Mouse (Mus musculus): ENCODE measurements at regions not wholly inside any gene's neighbourhood (a gene's known extent, or its start where the extent isn't known, plus 50 kb on each side); places are given as distances from the start of the nearest gene placed in this dataset.

DNA sequence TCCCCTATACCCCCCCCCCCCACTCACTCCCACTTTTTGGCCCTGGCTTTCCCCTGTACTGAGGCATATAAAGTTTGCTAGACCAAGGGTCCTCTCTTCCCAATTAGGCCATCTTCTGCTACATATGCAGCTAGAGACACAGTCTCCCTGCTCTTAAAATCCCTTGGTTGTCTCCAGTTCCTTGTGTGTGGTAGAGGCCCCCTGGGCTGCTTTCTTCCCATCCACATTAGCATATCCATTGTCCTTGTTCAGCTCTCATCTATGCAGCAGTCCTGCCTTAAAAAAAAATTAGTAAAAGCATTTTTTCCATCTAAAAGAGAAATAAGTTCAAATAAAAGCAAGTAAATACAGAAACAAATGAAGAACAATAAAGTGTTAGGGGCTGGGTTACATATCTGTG lies 105.2 kb upstream of the Opcml start:
- no peak for DNase-seq (ENCODE audit: low spot score)
- Histone ChIP-seq H3K27me3 (ENCODE audit: low read depth, poor library complexity, severe bottlenecking) (no peaks in the 10 kb centered on the region), H3K27ac (no peak overlapping the region), H3K4me3 (no peak overlapping the region), H3K9me3 (replicated peaks) (no peaks in the 10 kb centered on the region), H3K4me1 (no peaks in the 10 kb centered on the region), H3K36me3 (no peaks in the 10 kb centered on the region)

DNA sequence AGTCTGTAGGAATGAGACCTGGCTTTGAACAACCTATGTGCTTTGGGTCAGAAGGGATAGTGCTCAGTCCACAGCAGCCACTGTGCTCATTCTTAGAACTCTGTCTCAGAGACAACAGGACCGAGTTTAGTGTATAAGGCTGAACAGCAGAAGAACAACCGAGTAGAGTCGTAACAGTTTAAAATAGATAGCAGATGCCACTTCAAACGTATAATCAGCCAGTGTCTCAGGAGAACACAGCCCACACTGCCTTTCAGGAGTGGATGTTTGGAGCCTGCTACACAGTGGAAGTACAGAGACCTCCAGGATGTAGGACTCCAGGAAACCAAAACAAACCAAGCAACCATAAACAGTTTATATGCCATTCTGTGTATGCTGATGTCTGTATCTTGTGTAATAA lies 99.0 kb upstream of the Opcml start:
- WGBS: 74% methylated on average over 4 of the region's 4 CpGs
- Histone ChIP-seq H3K9me3 (replicated peaks) (no peaks in the 10 kb centered on the region), H3K4me3 (no peak overlapping the region), H3K36me3 (no peaks in the 10 kb centered on the region), H3K27ac (no peak overlapping the region), H3K27me3 (ENCODE audit: low read depth, poor library complexity, severe bottlenecking) (no peaks in the 10 kb centered on the region), H3K4me1 (no peaks in the 10 kb centered on the region)
- no peak for DNase-seq (ENCODE audit: low spot score)

DNA sequence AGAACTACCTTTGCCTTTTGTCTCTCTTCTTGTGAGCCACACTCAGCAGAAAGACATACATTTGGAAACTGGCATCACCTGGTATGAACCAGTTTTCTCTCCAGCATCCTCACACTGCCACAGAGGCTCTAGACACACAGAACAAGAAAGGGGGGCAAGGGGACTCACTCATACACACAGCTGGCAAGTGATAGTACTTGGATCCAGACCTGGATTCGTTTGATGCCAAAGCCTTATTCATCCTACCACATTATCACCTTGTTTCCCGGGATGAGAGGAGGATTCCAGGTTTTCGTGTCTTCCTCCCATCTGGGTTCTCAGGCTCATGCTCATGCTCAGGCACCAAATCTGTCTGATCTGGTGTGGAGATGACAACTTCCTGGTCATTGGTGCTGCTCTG lies 97.8 kb upstream of the Opcml start:
- H3K4me1 ChIP-seq: no peaks in the 10 kb centered on the region
- no peak overlapping the region for H3K27ac ChIP-seq
- no peaks in the 10 kb centered on the region for H3K27me3 ChIP-seq (ENCODE audit: low read depth, poor library complexity, severe bottlenecking)
- H3K4me3 ChIP-seq: no peak overlapping the region
- H3K9me3 ChIP-seq (replicated peaks): no peaks in the 10 kb centered on the region
- no peak for DNase-seq (ENCODE audit: low spot score)
- no peaks in the 10 kb centered on the region for H3K36me3 ChIP-seq
- 77% methylated on average over 3 of the region's 3 CpGs for WGBS

DNA sequence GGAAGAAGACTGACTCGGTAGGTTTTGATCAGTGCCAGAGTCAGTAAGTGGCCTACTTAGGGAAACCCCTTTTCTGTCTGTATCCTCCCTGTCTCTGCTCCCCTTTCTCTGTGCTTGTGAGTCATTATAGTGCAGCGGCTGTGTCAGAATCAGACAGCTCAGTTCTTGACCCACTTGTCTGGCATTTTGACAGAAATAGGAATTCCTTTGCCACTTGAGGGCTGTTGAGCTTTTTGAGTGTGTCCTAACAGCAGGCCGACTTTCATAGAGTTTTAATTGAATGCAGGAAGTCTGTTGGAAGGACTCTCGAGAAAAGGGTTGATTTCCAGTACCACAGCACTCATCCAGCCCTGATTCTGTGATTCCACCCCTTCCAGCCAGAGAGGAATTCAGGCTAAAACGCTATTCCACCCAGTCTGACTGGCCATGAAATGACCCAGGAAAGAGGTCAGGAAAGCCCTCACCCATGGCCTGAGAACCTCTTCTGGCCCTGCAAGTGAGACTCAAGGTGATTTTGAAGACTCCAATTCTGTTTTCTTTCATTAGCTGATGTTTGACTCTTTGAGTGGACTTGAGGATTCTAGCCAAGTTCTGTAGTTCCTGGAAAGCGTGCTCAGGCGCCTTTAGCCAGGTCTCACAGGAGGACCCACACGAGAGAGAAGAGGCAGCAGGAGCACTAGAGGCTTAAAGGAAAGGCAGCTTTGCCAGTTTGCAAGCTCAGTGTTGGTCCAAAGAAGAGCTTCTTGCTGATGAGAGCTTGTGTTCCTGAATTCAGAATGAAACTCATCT lies 95.6 kb upstream of the Opcml start:
- WGBS: 83% methylated on average over 8 of the region's 8 CpGs
- Histone ChIP-seq H3K36me3 (no peaks in the 10 kb centered on the region), H3K27ac (no peak overlapping the region), H3K9me3 (replicated peaks) (no peaks in the 10 kb centered on the region), H3K27me3 (ENCODE audit: low read depth, poor library complexity, severe bottlenecking) (no peaks in the 10 kb centered on the region), H3K4me1 (no peaks in the 10 kb centered on the region), H3K4me3 (no peak overlapping the region)
- no peak for DNase-seq (ENCODE audit: low spot score)

DNA sequence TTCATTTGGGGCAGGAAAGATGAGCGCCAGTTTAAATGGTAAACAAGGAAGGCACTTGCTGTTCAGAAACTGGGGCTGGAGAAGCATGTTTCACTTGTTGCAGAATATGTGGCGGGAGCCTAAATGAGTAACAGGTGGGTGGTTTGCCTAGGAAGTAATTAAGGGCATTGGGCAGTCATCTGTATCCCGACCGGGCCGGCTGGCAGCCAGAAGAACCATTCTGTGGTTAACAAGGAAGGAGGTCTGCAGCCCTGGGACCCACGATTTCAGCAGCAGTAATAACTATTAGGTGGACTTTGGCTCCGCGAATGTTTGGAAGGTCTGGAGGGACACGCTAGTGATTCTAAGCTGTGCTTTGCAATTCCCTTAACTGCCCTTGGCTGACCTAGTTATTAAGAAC lies 89.0 kb upstream of the Opcml start:
- Histone ChIP-seq H3K9me3 (replicated peaks) (no peaks in the 10 kb centered on the region), H3K27ac (no peak overlapping the region), H3K4me3 (no peak overlapping the region), H3K36me3 (no peaks in the 10 kb centered on the region), H3K27me3 (ENCODE audit: low read depth, poor library complexity, severe bottlenecking) (no peaks in the 10 kb centered on the region), H3K4me1 (peaks cover 10% of the 10 kb centered on the region)
- 46% methylated on average over 9 of the region's 9 CpGs for WGBS
- peak; percentile 60 for DNase-seq (ENCODE audit: low spot score)

DNA sequence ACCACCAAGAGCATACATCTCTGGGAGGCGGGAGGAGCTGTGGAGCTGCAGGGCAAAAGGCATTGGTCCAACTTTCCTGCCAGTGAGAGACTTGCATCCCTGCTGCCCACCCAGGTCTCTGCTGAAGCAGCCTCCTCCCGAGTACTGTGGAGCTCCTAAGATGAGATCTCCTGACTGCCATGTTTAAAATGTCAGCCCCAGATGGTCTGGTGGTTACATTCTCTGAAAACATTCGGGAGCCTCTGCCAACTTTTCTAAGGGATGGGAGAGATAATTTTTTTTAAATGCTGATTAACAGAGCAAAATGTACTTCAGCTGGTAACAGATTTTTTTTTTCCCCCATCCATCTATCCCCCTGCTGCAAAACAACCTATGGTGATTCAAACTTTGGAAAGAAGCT lies 88.4 kb upstream of the Opcml start:
- no peaks in the 10 kb centered on the region for H3K27me3 ChIP-seq (ENCODE audit: low read depth, poor library complexity, severe bottlenecking)
- H3K36me3 ChIP-seq: no peaks in the 10 kb centered on the region
- DNase-seq (ENCODE audit: low spot score): no peak
- peaks cover 10% of the 10 kb centered on the region for H3K4me1 ChIP-seq
- WGBS: 80% methylated on average over 3 of the region's 3 CpGs
- H3K4me3 ChIP-seq: no peak overlapping the region
- H3K9me3 ChIP-seq (replicated peaks): no peaks in the 10 kb centered on the region
- H3K27ac ChIP-seq: no peak overlapping the region

DNA sequence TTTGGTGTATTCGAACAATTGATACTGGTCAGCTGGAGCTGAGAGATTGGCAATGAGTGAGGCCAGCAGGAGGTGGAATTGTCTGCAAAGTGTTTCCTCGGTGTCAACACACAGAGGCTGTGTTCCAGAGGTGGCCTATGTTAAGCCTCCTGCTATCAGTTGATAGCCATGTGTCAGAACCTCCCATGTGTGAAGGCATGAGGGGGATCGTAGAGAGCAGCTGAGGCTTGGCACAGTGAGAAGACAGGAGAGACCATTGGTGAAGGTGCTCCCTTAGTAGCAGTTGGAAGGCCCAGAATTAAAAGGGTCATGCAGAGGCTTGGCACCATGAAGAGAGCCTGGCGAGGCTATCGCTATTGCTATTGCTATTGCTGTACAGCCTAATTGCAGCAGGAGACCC lies 86.6 kb upstream of the Opcml start:
- 80% methylated on average over 5 of the region's 5 CpGs for WGBS
- peaks cover 14% of the 10 kb centered on the region for H3K4me1 ChIP-seq

DNA sequence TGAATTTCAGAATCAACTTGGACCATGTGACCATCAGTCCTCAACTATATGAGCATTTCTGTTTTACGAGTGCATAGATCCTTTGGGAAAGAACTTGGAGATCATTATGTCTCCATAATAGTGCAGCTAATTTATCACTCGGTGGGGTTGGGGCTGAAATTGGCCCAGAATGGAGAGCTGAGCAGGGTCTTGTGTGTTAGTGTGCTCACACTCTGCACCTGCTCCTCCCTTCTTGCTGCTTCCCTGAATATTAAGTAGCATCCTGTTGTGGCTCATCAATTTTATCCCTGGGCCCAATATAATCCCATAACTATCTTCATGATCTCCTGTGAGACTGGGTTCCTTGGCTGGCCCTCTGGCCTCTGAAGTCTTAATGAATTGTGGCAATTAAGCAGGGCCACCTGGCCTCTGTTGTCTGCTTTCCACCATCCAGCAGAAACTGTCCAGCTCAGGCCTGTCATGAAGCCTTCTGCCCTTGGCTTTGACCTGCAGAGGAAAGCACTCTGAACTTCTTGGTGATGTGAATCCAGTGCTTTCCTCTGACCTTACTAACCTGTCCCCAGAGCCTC lies 66.7 kb upstream of the Opcml start:
- WGBS: 83% methylated on average over 2 of the region's 2 CpGs
- no peak for DNase-seq (ENCODE audit: low spot score)
- no peaks in the 10 kb centered on the region for H3K36me3 ChIP-seq
- H3K27ac ChIP-seq: no peak overlapping the region
- peaks cover 2% of the 10 kb centered on the region; the same call in 1 of the 2 replicates for H3K27me3 ChIP-seq (ENCODE audit: low read depth, poor library complexity, severe bottlenecking)
- H3K4me1 ChIP-seq: peaks cover 4% of the 10 kb centered on the region; the same call in 1 of the 2 replicates
- H3K4me3 ChIP-seq: no peak overlapping the region
- H3K9me3 ChIP-seq (replicated peaks): no peaks in the 10 kb centered on the region

More for the DNA sequence above, 86.6 kb upstream of the Opcml start:
- Histone ChIP-seq H3K9me3 (replicated peaks) (no peaks in the 10 kb centered on the region), H3K36me3 (no peaks in the 10 kb centered on the region), H3K27me3 (ENCODE audit: low read depth, poor library complexity, severe bottlenecking) (no peaks in the 10 kb centered on the region), H3K4me3 (no peak overlapping the region), H3K27ac (no peak overlapping the region)
- DNase-seq (ENCODE audit: low spot score): no peak

DNA sequence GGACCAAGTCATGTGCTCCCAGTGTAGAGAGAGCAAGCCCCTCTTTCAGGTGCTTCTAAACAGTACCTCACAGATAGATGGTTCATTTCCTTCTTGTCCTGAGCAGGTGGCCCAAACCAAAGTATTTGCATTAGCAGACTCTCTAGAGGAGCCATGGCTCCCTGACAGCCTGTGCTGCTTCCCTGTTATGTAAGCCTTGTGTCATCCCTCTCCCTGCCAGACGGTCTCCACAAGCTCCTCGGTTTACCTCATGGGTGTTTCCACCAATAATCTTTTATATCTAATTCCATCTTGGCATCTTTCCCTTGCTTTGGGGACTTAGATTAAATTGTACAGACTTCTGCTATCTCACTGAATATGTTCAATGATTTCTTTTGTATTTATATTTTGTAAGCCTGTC lies 66.0 kb upstream of the Opcml start:
- DNase-seq (ENCODE audit: low spot score): no peak
- Histone ChIP-seq H3K4me3 (no peak overlapping the region), H3K36me3 (no peaks in the 10 kb centered on the region), H3K4me1 (peaks cover 7% of the 10 kb centered on the region; the same call in 1 of the 2 replicates), H3K27me3 (ENCODE audit: low read depth, poor library complexity, severe bottlenecking) (peaks cover 7% of the 10 kb centered on the region; the same call in 1 of the 2 replicates), H3K27ac (no peak overlapping the region), H3K9me3 (replicated peaks) (no peaks in the 10 kb centered on the region)
- WGBS: 87% methylated on average over 2 of the region's 2 CpGs

DNA sequence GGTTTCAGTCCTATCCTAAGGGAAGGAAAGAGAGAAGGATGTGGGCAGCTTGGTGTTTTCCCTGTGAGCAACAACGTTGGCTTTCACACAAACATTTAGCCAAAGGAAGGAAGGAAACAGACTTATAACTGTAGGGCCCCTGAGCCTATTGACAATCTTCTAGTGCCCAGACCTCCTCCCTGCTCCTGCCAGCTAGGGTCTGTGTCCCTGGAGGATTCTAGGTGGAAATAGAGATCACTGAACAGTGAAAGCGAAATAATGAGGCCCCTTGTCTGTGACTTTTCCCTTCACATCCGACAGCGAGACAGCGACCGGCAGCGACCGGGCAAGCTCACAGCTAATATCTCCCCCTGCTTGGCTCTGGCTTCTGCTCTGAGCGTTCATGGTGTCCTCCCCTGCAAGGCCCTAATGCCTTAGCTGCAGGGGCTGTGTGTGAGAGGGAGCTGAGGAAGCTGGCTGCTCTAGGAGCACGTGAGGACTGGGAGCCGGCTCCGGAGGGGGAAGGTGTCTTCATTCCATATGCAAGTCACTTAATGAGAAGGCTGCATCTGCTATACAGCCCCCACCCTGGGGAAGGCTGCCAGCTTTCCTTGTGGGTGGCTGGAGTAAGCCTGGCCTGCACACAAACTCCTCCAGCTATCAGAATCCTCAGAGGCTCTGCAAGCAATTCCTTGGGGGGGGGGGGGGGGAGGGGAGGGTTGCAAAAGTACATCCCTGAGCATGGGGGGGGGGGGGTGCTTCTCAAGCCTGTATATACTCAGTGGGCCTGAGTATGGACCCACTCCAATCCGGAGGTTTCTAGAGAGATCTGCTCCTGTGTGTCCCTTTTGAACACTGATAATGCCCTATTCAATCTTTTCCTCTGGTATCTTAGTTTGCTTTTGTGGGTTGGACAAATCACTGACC lies 61.7 kb upstream of the Opcml start:
- H3K27me3 ChIP-seq (ENCODE audit: low read depth, poor library complexity, severe bottlenecking): peaks cover 7% of the 10 kb centered on the region; the same call in 1 of the 2 replicates
- peak; percentile 41 for DNase-seq (ENCODE audit: low spot score)
- no peak overlapping the region; the same call in 1 of the 2 replicates for H3K27ac ChIP-seq
- no peaks in the 10 kb centered on the region for H3K36me3 ChIP-seq
- H3K9me3 ChIP-seq (replicated peaks): no peaks in the 10 kb centered on the region
- 13% methylated on average over 13 of the region's 13 CpGs for WGBS
- H3K4me3 ChIP-seq: no peak overlapping the region
- peaks cover 7% of the 10 kb centered on the region; the same call in 1 of the 2 replicates for H3K4me1 ChIP-seq

DNA sequence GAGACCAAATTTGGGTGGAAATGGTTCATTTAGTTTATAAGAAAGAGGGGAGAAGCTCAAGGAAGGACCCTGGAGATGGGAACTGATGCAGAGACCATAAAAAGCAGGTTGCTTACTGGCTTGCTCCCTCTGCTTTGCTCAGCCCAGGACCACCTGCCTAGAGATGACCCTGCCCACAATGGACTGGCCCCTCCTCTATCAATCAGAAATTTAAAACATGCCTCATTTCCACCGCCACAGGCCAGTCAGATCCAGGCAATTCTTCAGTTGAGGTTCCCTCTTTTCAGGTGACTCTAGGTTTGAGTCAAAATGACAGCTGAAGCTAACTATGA lies 61.1 kb upstream of the Opcml start:
- Histone ChIP-seq H3K36me3 (no peaks in the 10 kb centered on the region), H3K27ac (no peak overlapping the region), H3K27me3 (ENCODE audit: low read depth, poor library complexity, severe bottlenecking) (peaks cover 11% of the 10 kb centered on the region; the same call in 1 of the 2 replicates), H3K4me1 (peaks cover 7% of the 10 kb centered on the region; the same call in 1 of the 2 replicates), H3K4me3 (no peak overlapping the region), H3K9me3 (replicated peaks) (no peaks in the 10 kb centered on the region)
- WGBS: 60% methylated on average over 1 of the region's 1 CpGs
- no peak for DNase-seq (ENCODE audit: low spot score)

DNA sequence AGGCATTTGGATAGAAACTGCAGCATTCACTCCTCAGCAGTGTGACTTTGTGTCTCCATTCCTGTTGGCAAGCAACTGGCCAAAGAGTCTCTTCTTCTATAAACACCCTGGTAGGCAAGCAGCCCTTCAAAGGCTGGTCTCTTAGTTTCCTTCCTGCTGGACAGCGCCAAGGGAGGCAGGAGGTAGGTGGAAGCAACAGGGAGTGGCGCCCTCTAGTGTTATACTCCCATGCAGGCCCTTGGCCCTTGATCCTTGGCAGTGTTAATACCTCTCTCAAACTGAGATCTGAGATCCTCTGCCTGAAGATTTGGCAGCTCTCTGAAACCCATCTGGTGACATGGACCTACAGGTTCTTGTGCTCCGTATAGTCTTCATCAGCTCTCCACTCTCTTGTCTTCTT lies 51.3 kb upstream of the Opcml start:
- 24% methylated on average over 3 of the region's 3 CpGs for WGBS
- DNase-seq (ENCODE audit: low spot score): peak; percentile 62
- H3K36me3 ChIP-seq: no peaks in the 10 kb centered on the region
- no peak overlapping the region for H3K4me3 ChIP-seq
- peaks cover 7% of the 10 kb centered on the region; the same call in 1 of the 2 replicates for H3K27me3 ChIP-seq (ENCODE audit: low read depth, poor library complexity, severe bottlenecking)
- no peaks in the 10 kb centered on the region for H3K4me1 ChIP-seq
- no peak overlapping the region for H3K27ac ChIP-seq
- no peaks in the 10 kb centered on the region for H3K9me3 ChIP-seq (replicated peaks)

Data from limb, embryonic 10.5 days (tissue).